Comparison of ENCODE assay signal across 11 mouse cellular contexts in genomic region chr9:52680036-52680435, GRCm38 (mm10). TPM values are rescaled to one million over a fixed set of nuclear protein-coding genes. Genes with fewer than 3 reads are reported as not detected.
A peak's percentile ranks its signal among the peaks of the same experiment; 100 is the strongest.
DNase-seq lines count a peak whose midpoint lies in the region; ATAC-seq lines count a peak whose summit lies in the region.
"Had no signal": no experiment of that assay in that cellular context is flagged by ENCODE, and none has a peak within 500 bp of the region (broad histone marks: within the 10 kb centered on the region; RNA-seq: fewer than 3 reads in every experiment).

No protein-coding gene starts in this region.

- H3K4me1 ChIP-seq in heart, embryonic 12.5 days (replicated peaks): peaks cover 19% of the 10 kb centered on the region
- peaks cover 22% of the 10 kb centered on the region for H3K4me1 ChIP-seq in hindbrain, embryonic 12.5 days
- H3K4me1 ChIP-seq in midbrain, embryonic 14.5 days (ENCODE audit: control insufficient read depth, insufficient read depth, low read length): peaks cover 14% of the 10 kb centered on the region
- no peaks in the 10 kb centered on the region for H3K4me1 ChIP-seq in liver, embryonic 12.5 days

- intact Hi-C loops in heart, postnatal 25 days (cut with DNase I): no loop called here

- no peak for DNase-seq in heart, postnatal 25 days (ENCODE audit: low spot score)
- peak; percentile 59 for DNase-seq in brain, adult 2 months (ENCODE audit: low read depth, low spot score)
- DNase-seq in midbrain, embryonic 14.5 days: no peak
- no peak for DNase-seq in spleen, adult 12 weeks (ENCODE audit: low spot score)
- no peak for DNase-seq in ovary, postnatal 10 days (ENCODE audit: low spot score)
- DNase-seq: adrenal gland, adult 2 months; cerebellum, adult 11 months; kidney, adult 8-10 months had no signal

- H3K36me3 ChIP-seq in heart, embryonic 12.5 days: no peaks in the 10 kb centered on the region
- no peaks in the 10 kb centered on the region for H3K36me3 ChIP-seq in hindbrain, embryonic 12.5 days
- H3K36me3 ChIP-seq in midbrain, embryonic 14.5 days (ENCODE audit: control insufficient read depth, insufficient read depth, low read length): no peaks in the 10 kb centered on the region
- no peaks in the 10 kb centered on the region for H3K36me3 ChIP-seq in liver, embryonic 12.5 days

- no peak overlapping the region for H3K9ac ChIP-seq in heart, embryonic 12.5 days
- no peak overlapping the region for H3K9ac ChIP-seq in hindbrain, embryonic 12.5 days
- H3K9ac ChIP-seq in midbrain, embryonic 14.5 days (replicated peaks; ENCODE audit: low read length): peak overlapping the region; percentile 85
- no peak overlapping the region for H3K9ac ChIP-seq in liver, embryonic 12.5 days

- peak overlapping the region; percentile 47; the same call in 1 of the 2 replicates for H3K4me3 ChIP-seq in heart, embryonic 12.5 days
- peak overlapping the region; percentile 57; the same call in 1 of the 2 replicates for H3K4me3 ChIP-seq in hindbrain, embryonic 12.5 days
- peak overlapping the region; percentile 69 for H3K4me3 ChIP-seq in midbrain, embryonic 14.5 days (replicated peaks; ENCODE audit: low read depth, low read length)
- no peak overlapping the region for H3K4me3 ChIP-seq in liver, embryonic 12.5 days

- H3K4me2 ChIP-seq in heart, embryonic 12.5 days: no peak overlapping the region
- peak overlapping the region; percentile 96 for H3K4me2 ChIP-seq in hindbrain, embryonic 12.5 days (replicated peaks)
- H3K4me2 ChIP-seq in midbrain, embryonic 14.5 days (ENCODE audit: low read length): peak overlapping the region; percentile 95
- H3K4me2 ChIP-seq in liver, embryonic 12.5 days: no peak overlapping the region

- ATAC-seq in heart, embryonic 12.5 days (ENCODE audit: insufficient number of reproducible peaks, low FRiP score): no peak
- no peak for ATAC-seq in hindbrain, embryonic 12.5 days (ENCODE audit: low FRiP score)
- no peak for ATAC-seq in midbrain, embryonic 14.5 days (ENCODE audit: low FRiP score, low TSS enrichment)
- no peak for ATAC-seq in liver, embryonic 12.5 days

- WGBS in heart, embryonic 12.5 days: 63% methylated on average over 5 of the region's 5 CpGs
- WGBS in hindbrain, embryonic 12.5 days: 40% methylated on average over 5 of the region's 5 CpGs
- WGBS in midbrain, embryonic 14.5 days: 60% methylated on average over 5 of the region's 5 CpGs
- WGBS in liver, embryonic 12.5 days (ENCODE audit: insufficient replicate concordance): 56% methylated on average over 5 of the region's 5 CpGs

- H3K27me3 ChIP-seq in heart, embryonic 12.5 days (replicated peaks): peaks cover 56% of the 10 kb centered on the region
- H3K27me3 ChIP-seq in hindbrain, embryonic 12.5 days: peaks cover 36% of the 10 kb centered on the region
- peaks cover 9% of the 10 kb centered on the region; the same call in 1 of the 2 replicates for H3K27me3 ChIP-seq in midbrain, embryonic 14.5 days (ENCODE audit: control insufficient read depth, insufficient read depth, low read length)
- peaks cover 47% of the 10 kb centered on the region for H3K27me3 ChIP-seq in liver, embryonic 12.5 days (replicated peaks)

- no peaks in the 10 kb centered on the region for H3K9me3 ChIP-seq in heart, embryonic 12.5 days (replicated peaks)
- H3K9me3 ChIP-seq in hindbrain, embryonic 12.5 days (replicated peaks): no peaks in the 10 kb centered on the region
- no peaks in the 10 kb centered on the region for H3K9me3 ChIP-seq in midbrain, embryonic 14.5 days (ENCODE audit: control insufficient read depth, low read length)
- H3K9me3 ChIP-seq in liver, embryonic 12.5 days (replicated peaks): no peaks in the 10 kb centered on the region

- H3K27ac ChIP-seq in heart, embryonic 12.5 days (ENCODE audit: poor library complexity, severe bottlenecking): no peak overlapping the region
- no peak overlapping the region for H3K27ac ChIP-seq in hindbrain, embryonic 12.5 days
- H3K27ac ChIP-seq in midbrain, embryonic 14.5 days (replicated peaks; ENCODE audit: low read depth, low read length): peak overlapping the region; percentile 80
- H3K27ac ChIP-seq in liver, embryonic 12.5 days: no peak overlapping the region

RNA-seq across cellular contexts. Expression of gene AI593442, which starts 0.5 kb away (rescaled TPM):
- 0.10 and 0.18 TPM in 2 replicates for polyA plus RNA-seq in heart, embryonic 12.5 days (2016; fragmentation: Nextera tagmentation; extraction: Ambion mirVana)
- 1 to 10 TPM; 3.9 to 4.6 TPM for total RNA-seq in heart, postnatal 25 days (2021)
- 8.8 and 10.5 TPM in 2 replicates for polyA plus RNA-seq in hindbrain, embryonic 12.5 days (2016; fragmentation: Nextera tagmentation; extraction: Ambion mirVana)
- 56.1 and 56.7 TPM in 2 replicates for polyA plus RNA-seq in midbrain, embryonic 14.5 days (2014; fragmentation: Nextera tagmentation; extraction: Ambion mirVana)
- not detected in 2 replicates for polyA plus RNA-seq in liver, embryonic 12.5 days (2016; fragmentation: Nextera tagmentation; extraction: Ambion mirVana)

Comparison
In these comparisons a context has a peak if more than half of its experiments do, and no peak if none do; other contexts are left out.
1. H3K4me2 ChIP-seq: peak in hindbrain, embryonic 12.5 days (single experiment) and midbrain, embryonic 14.5 days (single experiment); none in heart, embryonic 12.5 days (single experiment) and liver, embryonic 12.5 days (single experiment).